Mouse (Mus musculus): ENCODE data around the gene Nup214. TPM values are rescaled to one million over a fixed set of nuclear protein-coding genes. Genes with fewer than 3 reads are reported as not detected.

Gene Nup214
- polyA plus RNA-seq, 1 experiment from 2014 or later: 47.8 TPM

DNA sequence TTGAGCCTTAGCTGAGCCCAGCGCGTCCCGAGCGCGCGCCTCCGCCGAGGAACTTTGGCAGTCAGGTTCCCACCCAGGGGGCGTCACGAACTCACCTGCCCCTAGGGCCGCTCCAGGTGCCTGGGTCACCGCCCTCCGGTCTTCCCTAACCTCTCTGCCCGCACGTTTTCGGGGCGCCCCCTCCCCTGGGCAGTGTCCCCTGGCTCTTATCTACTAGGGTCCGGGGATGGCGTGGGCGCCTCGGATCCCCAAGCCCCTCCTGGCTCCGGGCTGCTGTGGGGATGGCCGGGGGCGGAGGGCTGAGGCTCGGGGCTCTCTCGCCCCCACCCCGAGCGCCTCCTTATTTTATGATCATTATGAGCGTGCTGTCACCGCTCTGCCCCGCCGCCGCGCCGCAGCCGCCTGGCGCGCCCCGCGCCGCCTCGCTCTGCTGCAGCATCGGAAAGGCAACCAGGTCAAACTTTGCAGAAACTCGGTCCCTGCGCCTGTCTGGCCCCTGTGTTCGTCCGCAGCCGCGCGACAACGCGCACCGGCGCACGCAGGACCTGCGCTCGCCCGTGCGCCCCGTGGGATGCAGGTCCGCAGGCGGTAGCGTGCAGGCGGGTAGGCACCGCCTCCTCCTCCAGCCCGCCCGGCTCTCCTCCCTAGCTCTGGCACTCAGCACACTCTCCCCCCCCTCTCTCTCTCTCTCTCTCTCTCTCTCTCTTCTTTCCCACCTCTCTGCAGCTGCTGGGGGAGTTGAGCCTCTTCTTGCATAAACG is 110.1 kb downstream of the Nup214 start, which contains the start of gene Fam78a:
Gene Fam78a, minus strand, starts transcription at position 747 of the 761 bp plus-strand sequence.
- Histone ChIP-seq H3K27me3 (replicated peaks; ENCODE audit: control insufficient read depth, insufficient read depth, low read length) (peaks cover 58% of the 10 kb centered on the region), H3K4me3 (ENCODE audit: low read depth, low read length) (peak within 1 kb of the TSS; percentile 57), H3K9ac (ENCODE audit: low read length) (peak within 1 kb of the TSS; percentile 59), H3K36me3 (ENCODE audit: control insufficient read depth, insufficient read depth, low read length) (no peaks in the 10 kb centered on the region), H3K4me2 (ENCODE audit: low read length) (peak within 1 kb of the TSS; percentile 97), H3K27ac (ENCODE audit: low read depth, low read length) (no peak within 1 kb of the TSS), H3K9me3 (replicated peaks; ENCODE audit: control insufficient read depth, low read length) (no peaks in the 10 kb centered on the region), H3K4me1 (ENCODE audit: control insufficient read depth, insufficient read depth, low read length) (peaks cover 15% of the 10 kb centered on the region)
- peak; percentile 81 for DNase-seq (ENCODE audit: low spot score)
- WGBS: under 1% methylated on average over 64 of the region's 68 CpGs
- ATAC-seq: peak; percentile 89

DNA sequence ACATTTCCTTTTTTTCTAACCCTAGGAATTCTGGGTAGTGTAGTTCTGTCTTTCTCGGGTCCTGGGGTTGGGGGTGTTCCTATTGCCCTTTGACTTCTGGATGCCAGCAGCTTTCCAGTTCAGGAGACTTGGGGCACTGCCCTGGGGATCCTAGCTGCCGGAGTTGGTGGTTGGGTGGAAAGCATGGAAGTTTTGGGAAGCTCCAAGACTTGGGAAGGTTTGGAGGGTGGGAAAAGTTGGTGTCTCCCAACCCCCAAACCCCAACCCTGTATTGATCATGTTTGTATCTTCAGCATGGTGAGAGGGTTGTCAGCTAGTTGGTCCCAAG is 110.6 kb downstream of the Nup214 start:
- ATAC-seq (no peak), DNase-seq (ENCODE audit: low spot score) (no peak)
- Histone ChIP-seq H3K36me3 (ENCODE audit: control insufficient read depth, insufficient read depth, low read length) (no peaks in the 10 kb centered on the region), H3K27ac (ENCODE audit: low read depth, low read length) (no peak overlapping the region), H3K4me1 (ENCODE audit: control insufficient read depth, insufficient read depth, low read length) (peaks cover 15% of the 10 kb centered on the region), H3K9me3 (replicated peaks; ENCODE audit: control insufficient read depth, low read length) (no peaks in the 10 kb centered on the region), H3K4me3 (ENCODE audit: low read depth, low read length) (peak overlapping the region; percentile 57), H3K4me2 (ENCODE audit: low read length) (peak overlapping the region; percentile 97), H3K27me3 (replicated peaks; ENCODE audit: control insufficient read depth, insufficient read depth, low read length) (peaks cover 58% of the 10 kb centered on the region), H3K9ac (ENCODE audit: low read length) (no peak overlapping the region; the same call in 1 of the 2 replicates)
- WGBS: 23% methylated on average over 2 of the region's 2 CpGs

DNA sequence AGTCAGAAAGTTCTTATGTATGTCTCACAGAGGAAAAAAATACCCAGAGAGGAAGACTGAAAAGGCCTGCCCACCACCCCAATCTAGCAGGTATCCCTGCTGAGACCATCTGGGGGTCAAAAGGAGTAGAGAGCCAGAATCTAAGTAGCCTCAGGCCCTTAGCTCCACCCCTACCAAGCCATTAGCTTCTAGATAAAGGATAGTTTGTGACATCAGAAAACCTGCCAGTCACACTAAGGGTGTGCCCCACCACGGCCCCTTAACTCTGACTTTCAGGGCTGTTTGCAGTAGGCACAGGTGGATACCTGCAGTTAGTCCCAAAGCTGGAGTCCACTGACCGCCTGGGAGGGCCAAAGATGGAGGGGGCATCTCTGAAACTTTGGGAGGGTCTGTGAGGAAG is 111.0 kb downstream of the Nup214 start:
- Histone ChIP-seq H3K9ac (ENCODE audit: low read length) (no peak overlapping the region), H3K4me3 (ENCODE audit: low read depth, low read length) (no peak overlapping the region), H3K9me3 (replicated peaks; ENCODE audit: control insufficient read depth, low read length) (no peaks in the 10 kb centered on the region), H3K27me3 (replicated peaks; ENCODE audit: control insufficient read depth, insufficient read depth, low read length) (peaks cover 58% of the 10 kb centered on the region), H3K4me2 (ENCODE audit: low read length) (no peak overlapping the region), H3K27ac (ENCODE audit: low read depth, low read length) (no peak overlapping the region), H3K36me3 (ENCODE audit: control insufficient read depth, insufficient read depth, low read length) (no peaks in the 10 kb centered on the region), H3K4me1 (ENCODE audit: control insufficient read depth, insufficient read depth, low read length) (peaks cover 15% of the 10 kb centered on the region)
- ATAC-seq: no peak
- WGBS: 51% methylated on average over 2 of the region's 2 CpGs
- no peak for DNase-seq (ENCODE audit: low spot score)

DNA sequence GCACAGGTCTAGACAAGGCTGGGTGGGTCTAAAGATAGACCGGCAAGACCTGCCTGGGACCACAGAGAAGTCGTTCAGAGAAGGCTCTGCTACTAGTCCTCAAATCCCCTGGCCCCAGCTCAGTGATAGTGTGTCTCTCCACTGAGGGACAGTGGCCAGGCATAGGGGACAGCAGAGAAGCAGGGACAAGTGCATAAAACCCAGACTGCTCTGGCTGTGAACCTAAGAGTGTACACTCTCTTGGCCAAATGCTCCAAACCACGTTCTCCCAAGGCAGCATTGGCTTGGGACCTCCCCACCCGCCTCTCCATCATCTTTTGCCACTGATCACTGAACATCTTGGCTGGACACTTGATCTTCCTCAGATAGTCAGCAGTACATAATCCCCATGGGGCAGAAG is 113.4 kb downstream of the Nup214 start:
- no peak overlapping the region for H3K4me2 ChIP-seq (ENCODE audit: low read length)
- WGBS: 65% methylated on average over 4 of the region's 4 CpGs
- no peaks in the 10 kb centered on the region for H3K36me3 ChIP-seq (ENCODE audit: control insufficient read depth, insufficient read depth, low read length)
- H3K9ac ChIP-seq (ENCODE audit: low read length): no peak overlapping the region
- H3K27ac ChIP-seq (ENCODE audit: low read depth, low read length): no peak overlapping the region
- H3K27me3 ChIP-seq (replicated peaks; ENCODE audit: control insufficient read depth, insufficient read depth, low read length): peaks cover 44% of the 10 kb centered on the region
- ATAC-seq (no peak), DNase-seq (ENCODE audit: low spot score) (no peak)
- H3K9me3 ChIP-seq (replicated peaks; ENCODE audit: control insufficient read depth, low read length): no peaks in the 10 kb centered on the region
- H3K4me1 ChIP-seq (ENCODE audit: control insufficient read depth, insufficient read depth, low read length): peaks cover 15% of the 10 kb centered on the region
- no peak overlapping the region for H3K4me3 ChIP-seq (ENCODE audit: low read depth, low read length)

DNA sequence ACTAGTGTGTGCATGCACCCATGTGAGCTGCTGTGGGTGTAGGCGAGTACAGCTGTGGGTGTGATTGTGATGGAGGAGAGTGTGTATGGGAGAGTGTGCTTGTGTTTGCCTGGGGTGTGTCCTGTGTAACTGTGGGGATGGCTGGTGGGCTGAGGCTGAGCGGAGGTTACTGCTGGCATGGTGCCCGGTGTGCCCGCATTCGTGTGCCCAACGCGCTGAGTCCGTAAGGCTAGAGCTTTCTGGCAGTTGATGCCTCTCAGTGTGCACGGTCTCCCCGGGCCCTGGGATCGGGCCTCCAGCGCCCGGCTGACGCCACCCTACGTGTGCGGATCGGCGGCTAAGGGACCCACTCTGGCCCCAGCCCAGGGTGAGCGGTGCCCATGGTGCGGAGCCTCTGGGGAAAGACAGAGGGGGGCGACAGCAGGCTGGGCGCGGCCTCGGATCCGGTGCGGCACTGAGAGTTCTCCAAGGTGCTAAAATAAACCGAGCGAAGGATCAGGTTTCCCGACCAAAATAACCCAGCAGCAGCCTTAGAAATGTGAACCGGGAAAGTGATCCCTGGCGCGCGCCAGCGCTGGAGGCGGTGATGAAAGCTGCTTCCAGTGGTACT is 114.2 kb downstream of the Nup214 start:
- Histone ChIP-seq H3K4me3 (ENCODE audit: low read depth, low read length) (peak overlapping the region; percentile 16; the same call in 1 of the 2 replicates), H3K4me1 (ENCODE audit: control insufficient read depth, insufficient read depth, low read length) (peaks cover 13% of the 10 kb centered on the region), H3K9ac (ENCODE audit: low read length) (peak overlapping the region; percentile 48), H3K27me3 (replicated peaks; ENCODE audit: control insufficient read depth, insufficient read depth, low read length) (peaks cover 36% of the 10 kb centered on the region), H3K36me3 (ENCODE audit: control insufficient read depth, insufficient read depth, low read length) (no peaks in the 10 kb centered on the region), H3K4me2 (ENCODE audit: low read length) (peak overlapping the region; percentile 51), H3K9me3 (replicated peaks; ENCODE audit: control insufficient read depth, low read length) (no peaks in the 10 kb centered on the region), H3K27ac (ENCODE audit: low read depth, low read length) (no peak overlapping the region)
- DNase-seq (ENCODE audit: low spot score) (peak; percentile 50), ATAC-seq (no peak)
- 4% methylated on average over 35 of the region's 35 CpGs for WGBS

DNA sequence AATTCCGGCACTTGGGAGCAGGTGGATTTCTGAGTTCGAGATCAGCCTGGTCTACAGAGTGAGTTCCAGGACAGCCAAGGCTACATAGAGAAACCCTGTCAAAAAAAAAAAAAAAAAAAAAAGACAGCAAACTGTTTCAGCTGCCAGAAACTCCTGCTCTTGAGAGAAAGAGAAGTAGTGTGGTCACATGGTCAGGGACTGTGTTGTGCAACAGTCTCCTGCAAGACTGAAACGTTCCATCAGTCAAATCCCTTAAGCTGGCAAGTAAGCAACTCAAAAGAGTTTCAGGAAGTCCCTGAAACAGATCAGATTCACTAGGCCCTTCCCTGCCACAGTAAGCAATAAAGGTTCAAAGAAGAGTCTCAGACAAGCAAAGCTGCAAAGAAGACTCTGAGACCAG is 115.4 kb downstream of the Nup214 start:
- Histone ChIP-seq H3K27me3 (replicated peaks; ENCODE audit: control insufficient read depth, insufficient read depth, low read length) (peaks cover 24% of the 10 kb centered on the region), H3K9ac (ENCODE audit: low read length) (no peak overlapping the region), H3K4me1 (ENCODE audit: control insufficient read depth, insufficient read depth, low read length) (peaks cover 6% of the 10 kb centered on the region), H3K36me3 (ENCODE audit: control insufficient read depth, insufficient read depth, low read length) (no peaks in the 10 kb centered on the region), H3K9me3 (replicated peaks; ENCODE audit: control insufficient read depth, low read length) (no peaks in the 10 kb centered on the region), H3K4me3 (ENCODE audit: low read depth, low read length) (no peak overlapping the region), H3K4me2 (ENCODE audit: low read length) (no peak overlapping the region), H3K27ac (ENCODE audit: low read depth, low read length) (no peak overlapping the region)
- ATAC-seq: no peak
- whole genome bisulfite sequencing: 66% methylated on average over 3 of the region's 3 CpGs
- DNase-seq (ENCODE audit: low spot score): no peak

DNA sequence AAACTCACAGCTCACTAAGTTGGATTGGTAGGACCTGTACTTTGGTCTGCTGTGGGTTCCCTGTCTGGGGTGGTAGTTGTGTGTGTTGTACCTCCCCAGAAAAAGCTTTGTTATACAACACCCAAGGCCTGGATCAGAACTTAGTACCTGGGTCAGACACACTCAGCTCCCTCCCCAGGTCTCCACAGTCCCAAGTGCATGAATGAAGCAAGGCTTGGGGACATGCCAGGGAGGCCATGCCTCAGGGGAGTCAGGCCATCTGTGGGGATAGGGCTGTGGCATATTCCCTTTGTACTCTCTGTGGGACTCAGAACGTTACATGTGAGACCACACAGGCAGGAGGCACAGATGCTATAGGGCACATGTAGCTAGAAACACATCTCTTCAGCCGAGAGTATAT is 115.9 kb downstream of the Nup214 start:
- peaks cover 20% of the 10 kb centered on the region for H3K27me3 ChIP-seq (replicated peaks; ENCODE audit: control insufficient read depth, insufficient read depth, low read length)
- no peaks in the 10 kb centered on the region for H3K9me3 ChIP-seq (replicated peaks; ENCODE audit: control insufficient read depth, low read length)
- H3K4me2 ChIP-seq (ENCODE audit: low read length): no peak overlapping the region
- WGBS: 53% methylated on average over 2 of the region's 2 CpGs
- H3K4me3 ChIP-seq (ENCODE audit: low read depth, low read length): no peak overlapping the region
- H3K9ac ChIP-seq (ENCODE audit: low read length): no peak overlapping the region
- no peaks in the 10 kb centered on the region for H3K36me3 ChIP-seq (ENCODE audit: control insufficient read depth, insufficient read depth, low read length)
- ATAC-seq (no peak), DNase-seq (ENCODE audit: low spot score) (peak; percentile 8)
- H3K27ac ChIP-seq (ENCODE audit: low read depth, low read length): no peak overlapping the region
- H3K4me1 ChIP-seq (ENCODE audit: control insufficient read depth, insufficient read depth, low read length): peaks cover 6% of the 10 kb centered on the region

DNA sequence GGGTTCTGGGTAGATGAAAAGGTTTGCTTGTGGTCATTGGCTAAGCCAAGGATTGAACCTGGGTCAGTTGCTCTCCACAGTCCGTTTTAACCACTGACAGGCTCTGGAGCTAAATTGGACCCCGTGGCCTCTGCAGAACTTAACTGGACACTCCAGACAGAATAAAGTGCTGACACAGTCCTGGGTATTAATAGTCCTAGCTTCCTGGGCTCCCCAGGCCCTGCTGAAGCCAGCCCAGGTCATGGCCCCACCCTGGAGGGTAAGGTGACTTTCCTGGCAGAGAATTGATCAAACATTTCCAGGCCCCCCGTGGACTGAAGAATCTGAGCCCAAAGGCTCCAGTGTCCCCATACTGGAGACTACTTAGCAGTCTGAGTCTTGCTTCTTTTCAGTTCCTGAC is 117.7 kb downstream of the Nup214 start:
- WGBS: 67% methylated on average over 3 of the region's 3 CpGs
- peaks cover 12% of the 10 kb centered on the region for H3K27me3 ChIP-seq (replicated peaks; ENCODE audit: control insufficient read depth, insufficient read depth, low read length)
- no peak overlapping the region for H3K4me3 ChIP-seq (ENCODE audit: low read depth, low read length)
- H3K9ac ChIP-seq (ENCODE audit: low read length): no peak overlapping the region
- no peak for DNase-seq (ENCODE audit: low spot score)
- ATAC-seq: no peak
- H3K27ac ChIP-seq (ENCODE audit: low read depth, low read length): no peak overlapping the region
- peaks cover 17% of the 10 kb centered on the region for H3K4me1 ChIP-seq (ENCODE audit: control insufficient read depth, insufficient read depth, low read length)
- H3K4me2 ChIP-seq (ENCODE audit: low read length): no peak overlapping the region
- no peaks in the 10 kb centered on the region for H3K36me3 ChIP-seq (ENCODE audit: control insufficient read depth, insufficient read depth, low read length)
- no peaks in the 10 kb centered on the region for H3K9me3 ChIP-seq (replicated peaks; ENCODE audit: control insufficient read depth, low read length)
